Mouse (Mus musculus) spleen, postnatal 4 days (tissue): Measurements from ENCODE around the gene Pgbd5.
"Not testable (repeated sequence)": the region's sequence is repeated elsewhere in the genome, so short reads cannot be mapped to it uniquely, and the experiment has no call there.

ENCODE experiments used
- DNase-seq, 2 experiments: peaks; one replicate each; pipeline ENCODE4 v3.0.0; 2022; ENCODE audit warnings: low spot score in 2 of 2

Pgbd5 gene

DNA sequence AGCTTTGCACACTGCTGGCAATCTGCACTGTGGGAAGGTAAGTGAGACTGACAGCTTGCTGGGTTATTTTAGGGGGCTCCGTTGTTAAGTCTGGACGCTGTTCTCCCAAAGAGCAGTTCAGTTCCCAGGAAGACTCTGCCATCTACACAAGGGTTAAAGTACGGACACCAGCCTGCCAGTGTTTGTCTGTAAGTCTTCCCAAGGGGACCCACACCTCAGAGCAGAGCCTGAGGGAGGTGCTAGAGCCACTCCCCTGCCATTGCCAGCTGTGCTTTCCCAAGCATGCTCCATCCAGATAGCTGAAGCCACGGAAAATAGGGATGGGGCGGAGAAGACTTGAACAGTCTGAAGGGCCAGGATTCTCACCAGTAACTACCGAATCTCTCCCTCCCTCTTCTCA, 8.6 kb downstream of the Pgbd5 start:
- no peak for DNase-seq

DNA sequence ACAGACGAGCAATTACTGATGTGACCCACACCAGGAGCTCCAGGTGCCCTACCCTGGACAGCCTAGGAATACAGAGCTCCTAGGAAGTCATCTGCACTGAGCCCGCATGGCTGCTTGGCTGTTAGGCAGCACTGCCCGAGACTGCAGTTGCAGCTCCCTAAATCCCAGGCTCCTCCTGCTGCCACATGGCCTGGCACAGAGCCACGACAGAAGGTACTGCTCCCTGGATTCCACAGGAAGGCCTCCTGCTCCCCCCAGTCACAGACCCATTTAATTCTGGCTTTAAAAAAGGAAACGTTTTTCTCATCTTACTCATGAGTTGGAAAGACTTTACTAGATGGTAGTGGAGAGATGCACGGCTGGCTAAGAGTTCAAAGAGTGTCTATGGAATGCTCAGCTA, 10.0 kb downstream of the Pgbd5 start:
- DNase-seq: no peak

DNA sequence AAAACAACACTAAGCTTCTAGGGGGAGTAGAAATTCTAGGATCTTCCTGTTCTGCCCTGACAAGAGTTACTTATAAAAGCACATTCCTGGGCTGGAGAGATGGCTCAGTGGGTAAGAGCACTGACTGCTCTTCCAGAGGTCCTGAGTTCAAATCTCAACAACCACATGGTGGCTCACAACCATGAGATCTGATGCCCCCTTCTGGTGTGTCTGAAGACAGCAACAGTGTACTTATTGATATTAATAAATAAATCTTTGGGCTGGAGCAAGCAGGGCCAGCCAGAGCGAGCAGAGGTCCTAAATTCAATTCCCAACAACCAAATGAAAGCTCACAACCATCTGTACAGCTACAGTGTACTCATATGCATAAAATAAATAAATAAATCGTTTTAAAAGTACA, 10.7 kb downstream of the Pgbd5 start:
- DNase-seq: not testable (repeated sequence)

DNA sequence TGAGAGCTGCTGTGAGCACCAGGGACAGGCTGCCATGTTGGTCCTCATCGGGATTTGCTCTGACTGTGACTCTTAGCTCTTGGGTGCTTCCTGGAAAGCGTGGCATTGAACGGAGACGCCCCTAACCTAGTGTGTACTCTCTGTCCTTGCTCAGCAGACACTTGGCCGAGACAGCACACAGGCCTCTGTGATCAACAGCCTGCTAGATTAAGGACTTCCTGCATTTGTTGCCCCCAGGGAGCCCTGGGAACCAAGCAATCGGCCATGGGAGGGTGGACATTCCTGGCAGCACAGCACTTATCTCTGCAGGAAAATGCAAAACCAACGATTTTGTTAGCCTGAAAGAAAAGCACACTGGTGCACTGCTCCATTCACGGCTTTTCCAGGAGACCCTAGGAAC, 18.0 kb downstream of the Pgbd5 start:
- no peak for DNase-seq

DNA sequence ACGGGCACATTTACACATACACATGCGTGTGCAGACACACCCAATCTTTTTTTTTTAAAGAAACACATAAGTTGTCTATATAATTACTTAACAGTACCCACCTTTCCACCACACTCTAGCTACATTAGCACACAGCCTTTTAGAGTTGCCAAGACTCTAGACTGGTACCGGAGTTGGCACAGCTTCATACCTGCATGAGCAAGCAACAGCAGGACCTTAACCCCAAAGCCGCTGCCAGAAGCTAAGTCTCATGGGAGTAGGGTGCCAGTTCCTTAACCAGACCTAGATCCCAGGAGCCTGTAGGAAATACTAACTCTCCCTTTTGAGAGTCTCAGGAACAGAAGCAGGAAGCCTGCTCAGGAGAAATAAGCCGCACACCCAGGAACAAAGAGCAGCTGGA, 20.5 kb downstream of the Pgbd5 start:
- DNase-seq: no peak

DNA sequence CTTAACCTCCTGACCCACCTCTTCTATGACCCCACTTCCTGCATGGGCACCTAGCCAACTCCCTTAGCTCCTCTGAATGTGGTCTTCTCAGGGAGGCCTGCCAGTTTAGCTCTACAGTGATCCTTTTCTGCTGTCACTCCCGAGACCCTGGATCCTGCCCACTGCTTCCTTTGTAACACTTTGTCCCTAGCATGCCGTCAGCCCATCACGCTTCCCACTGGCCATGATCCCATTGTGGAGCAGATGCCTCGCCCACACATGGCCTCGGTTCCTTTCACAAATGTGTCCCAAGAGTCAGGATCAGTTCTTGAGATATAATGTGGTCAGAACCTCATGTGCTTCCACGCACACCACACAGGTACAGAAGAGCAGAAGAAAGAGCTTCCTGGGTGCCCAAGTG, 21.3 kb downstream of the Pgbd5 start:
- DNase-seq: no peak

DNA sequence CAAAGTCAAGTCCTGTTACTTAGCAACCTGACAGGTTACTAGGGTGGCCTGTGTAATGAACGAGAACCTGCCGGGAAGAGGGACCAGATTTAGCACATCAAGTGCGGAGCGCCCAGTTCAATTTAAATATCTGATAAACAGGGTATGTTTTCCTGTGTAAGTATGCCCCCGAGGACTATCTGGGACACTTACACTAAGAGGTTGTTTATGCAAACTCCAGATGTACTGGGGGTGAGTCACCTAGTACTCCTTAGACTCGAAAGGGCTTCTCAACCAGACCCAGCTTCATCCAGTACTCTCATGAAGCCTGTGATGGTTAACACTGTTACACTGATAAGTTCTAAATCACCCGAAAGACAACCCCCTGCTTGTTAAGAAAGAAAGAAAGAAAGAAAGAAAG, 22.8 kb downstream of the Pgbd5 start:
- no peak for DNase-seq

DNA sequence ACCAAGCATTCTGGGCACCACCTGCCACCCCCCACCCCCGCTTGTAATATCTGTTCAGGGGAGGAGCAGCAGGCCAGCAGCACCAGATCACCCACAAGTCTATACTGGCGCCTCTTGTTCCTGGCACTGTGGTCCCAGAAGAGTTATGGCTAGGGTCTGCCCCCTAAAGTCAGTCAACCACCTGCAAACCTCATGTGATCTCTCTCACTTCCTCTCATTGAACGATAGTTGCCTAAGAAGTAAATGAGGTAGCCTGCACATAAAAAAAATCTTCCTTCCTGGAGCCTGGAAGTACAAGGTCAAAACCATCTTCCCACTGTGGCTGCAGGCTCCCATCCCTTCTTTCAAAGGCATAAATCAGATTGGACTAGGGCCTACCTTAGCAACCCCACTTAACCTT, 23.7 kb downstream of the Pgbd5 start:
- no peak for DNase-seq

DNA sequence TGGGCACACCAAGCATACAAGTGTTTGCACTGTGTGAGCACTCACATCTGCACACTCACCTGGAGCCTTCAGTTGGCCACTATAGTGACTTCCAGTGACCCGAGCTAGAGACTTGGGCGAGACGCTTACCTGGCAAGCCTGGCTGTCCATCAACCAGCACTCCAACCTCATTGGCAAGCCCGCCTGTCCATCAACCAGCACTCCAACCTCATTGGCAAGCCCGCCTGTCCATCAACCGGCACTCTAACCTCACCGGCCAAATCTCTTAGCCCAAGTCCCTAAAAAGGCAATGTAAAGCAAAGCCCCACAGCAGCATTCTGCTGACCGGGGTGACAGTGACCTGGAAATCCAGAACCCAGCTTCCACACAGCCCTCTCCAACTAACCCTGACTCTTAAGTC, 24.5 kb downstream of the Pgbd5 start:
- DNase-seq: peak in 1 of 2 experiments; percentile 22

DNA sequence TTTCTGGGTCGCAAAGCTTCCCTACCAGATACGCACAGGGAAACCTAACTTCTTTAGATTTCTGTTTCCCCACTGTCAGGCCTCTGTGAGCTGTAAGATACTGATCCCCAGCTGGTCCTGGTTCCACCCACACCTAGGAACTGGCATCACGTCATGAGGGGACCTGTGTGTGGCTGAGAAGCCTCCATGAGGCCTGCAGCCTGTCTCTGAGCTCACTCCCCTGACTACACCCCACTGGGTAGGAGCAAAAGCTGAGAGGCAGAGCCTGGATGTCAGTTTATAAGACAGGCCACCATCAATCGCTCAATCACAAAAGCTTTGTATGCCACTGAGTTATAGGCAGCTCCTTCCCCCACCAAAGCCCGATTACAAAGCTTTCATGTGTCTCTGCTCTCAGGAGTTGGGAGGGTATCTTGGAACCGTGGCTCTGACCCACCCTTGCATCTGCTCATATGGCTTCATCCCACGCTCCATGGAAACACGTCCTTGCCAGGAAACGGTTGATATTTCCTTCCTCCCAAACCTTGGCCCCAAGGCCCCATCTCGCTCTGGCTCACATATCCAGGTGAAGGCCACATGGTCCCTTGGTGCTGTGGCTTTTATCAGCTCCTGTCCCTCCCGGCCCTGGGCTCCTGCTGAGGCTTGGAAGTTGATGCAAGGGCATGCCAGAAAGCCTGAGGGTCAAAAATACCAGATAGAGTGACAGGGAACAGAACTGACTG, 26.1 kb downstream of the Pgbd5 start:
- no peak for DNase-seq

DNA sequence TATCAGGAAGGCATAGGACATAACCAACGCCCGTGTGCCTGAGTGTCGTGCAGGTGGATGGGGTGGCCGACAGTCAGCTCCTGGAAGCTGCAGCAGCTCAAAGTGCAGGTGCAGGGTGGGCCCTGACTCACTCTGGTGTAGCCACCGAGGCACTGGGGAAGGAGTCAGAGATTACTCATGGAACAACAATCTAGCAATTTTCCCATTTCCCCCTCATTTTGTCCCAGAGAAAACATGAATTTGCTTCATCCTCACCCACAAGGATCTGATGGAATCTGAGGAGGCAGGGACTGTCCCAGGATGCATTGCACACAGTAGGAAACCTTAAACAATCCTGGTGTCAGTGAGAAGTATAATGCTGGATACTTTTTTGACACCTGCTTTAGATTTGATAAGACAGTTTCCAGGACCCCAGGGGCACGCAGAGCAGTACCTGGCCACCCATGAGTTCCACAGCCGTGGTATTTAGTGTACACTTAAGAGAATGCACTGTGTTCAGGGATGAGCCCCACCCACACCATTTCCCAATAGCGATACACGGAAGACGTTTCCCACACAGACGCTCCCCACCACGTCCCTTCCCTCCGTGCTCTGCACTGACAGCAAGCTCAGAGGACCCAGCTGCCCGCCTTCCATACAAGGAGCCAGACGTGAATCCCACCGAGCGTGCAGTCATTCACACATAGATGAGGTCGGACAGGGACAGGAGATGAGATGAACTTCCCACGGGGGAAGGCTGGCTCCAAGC, 26.8 kb downstream of the Pgbd5 start:
- DNase-seq: no peak

DNA sequence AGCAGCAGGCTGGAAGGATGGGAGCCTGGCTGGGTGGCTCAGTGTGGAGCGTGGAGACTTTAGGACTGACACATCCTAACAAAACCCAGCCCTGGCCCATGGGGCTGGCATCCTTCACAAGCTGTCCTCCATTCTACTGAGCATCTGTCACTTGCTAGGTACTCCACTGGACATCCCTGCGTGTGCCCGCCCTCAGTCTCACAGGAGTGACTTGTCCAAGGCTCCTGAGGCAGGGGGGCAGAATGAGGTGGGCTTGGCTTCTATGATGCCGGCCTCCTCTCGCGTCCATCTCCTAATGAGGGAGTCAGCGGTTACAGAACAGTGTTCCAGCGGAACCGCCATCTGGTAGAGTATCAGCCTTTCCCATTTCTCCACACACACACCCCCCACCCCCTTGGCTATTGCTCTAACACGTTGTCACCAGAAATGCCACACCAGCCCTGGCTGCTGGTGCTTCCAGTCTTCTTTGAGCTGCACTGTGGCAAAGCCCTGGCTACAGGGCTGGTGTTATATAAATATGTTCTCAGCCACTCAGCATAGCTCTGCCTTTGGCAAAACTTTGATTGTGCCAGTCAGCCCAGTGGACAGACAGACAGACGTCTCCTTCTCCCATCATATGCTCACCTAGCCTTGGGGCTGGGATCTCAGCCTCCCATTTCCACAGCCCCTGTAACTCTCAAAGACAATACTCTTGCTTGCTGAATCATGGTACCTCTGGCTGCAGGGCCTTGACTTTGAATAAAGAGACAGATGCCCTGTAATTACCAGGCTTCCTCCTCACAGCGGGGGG, 34.8 kb downstream of the Pgbd5 start:
- DNase-seq: no peak

DNA sequence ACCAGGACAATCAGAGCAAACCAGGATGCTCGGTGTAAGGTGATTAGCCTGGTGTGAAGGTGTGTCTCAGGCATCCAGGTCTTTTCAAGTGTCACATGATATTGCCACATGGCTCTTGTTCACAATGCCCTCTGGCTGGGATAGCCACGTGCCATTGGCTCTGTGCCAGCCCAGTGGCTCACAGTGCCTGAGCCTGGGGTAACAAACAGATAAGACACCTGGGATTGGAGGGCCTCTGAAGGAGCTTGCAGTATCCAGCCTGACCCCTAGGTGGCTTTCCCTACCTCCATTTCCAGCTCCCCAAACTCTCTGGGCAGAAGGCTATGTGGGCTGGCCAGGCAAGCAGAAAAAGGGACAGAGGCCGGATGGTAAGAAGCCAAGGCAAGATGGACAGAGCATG, 35.6 kb downstream of the Pgbd5 start:
- DNase-seq: no peak

DNA sequence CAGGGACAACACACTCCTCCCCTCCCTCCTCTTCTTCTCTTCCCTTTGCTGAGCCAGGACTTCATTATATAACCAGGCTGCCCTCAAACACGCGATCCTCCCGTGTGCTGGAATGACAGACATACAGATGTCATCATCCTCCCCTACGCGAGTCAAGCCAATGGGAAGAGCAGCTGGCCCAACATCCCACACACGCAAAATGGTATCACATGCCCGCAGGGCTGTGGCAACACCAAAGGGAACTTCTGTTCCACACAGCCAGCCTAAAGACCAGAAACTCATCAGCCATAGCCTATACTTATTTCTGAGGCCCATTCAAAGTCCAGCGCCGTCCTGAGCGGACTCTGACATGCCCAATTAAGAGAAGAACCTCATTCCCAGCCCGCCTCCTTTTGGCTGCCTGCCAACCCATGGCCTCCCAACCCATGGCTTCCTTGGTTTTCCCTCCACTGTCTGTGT, 40.0 kb downstream of the Pgbd5 start:
- DNase-seq: no peak

DNA sequence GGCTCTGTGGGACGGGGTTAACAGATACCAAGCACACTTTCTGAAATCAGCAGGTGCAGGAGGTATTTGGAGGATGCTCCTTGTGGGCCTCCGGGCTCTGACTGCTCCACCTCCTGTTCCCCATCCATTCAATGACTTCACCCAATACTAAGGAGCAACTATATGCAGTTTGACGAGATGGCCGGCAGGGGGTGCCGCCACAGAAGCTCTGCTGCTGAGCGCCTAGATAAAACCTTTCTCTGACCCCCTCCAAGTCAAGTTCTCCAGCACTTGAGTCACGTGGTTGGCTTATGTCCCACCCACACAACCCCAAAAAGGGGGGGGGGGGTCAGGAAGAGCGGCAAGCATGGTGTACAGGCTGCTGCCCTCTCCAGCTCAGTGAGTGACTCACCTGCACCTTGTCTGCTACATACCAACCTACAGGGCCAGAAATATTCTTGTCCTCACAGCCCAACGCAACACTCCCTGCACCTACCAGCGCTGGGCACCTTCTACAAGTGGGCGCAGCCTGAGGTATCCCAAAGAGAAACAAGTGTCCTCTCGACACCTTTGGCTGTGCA, 40.5 kb downstream of the Pgbd5 start:
- no peak for DNase-seq

DNA sequence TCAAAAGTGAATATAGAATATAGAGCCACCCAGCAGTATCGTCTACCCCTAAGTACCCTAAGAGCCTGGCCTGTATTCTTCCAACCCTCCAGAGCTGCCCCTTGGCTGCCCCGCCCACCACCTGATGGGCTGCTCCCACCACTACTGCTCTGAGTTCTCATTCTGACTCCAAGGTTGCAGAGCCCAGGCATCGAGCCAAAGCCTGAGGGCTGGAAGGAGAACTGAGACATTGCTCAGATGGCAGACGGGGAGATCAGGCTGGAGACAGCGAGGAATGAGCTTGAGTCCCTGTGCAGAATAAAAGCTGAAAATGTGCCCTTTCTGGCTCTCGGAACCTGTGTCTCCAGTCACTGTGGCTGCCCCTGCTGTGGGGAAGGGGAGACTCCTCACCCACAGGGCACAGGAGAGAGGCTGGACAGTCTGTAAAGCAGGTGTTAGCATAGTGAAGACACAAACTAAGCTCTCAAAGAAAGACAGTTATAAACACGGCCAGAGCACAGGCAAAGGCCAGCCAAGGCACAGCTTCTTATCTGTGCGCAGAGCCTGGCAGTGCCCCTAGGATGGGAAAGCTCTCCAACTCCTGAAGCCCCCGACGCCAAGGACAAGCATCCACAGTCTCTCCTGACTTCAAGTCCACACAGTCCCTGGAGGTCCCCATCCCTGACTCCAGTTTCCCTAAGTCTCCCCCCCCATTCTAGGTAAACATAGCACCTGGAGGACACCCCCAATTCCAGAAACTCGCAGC, 42.0 kb downstream of the Pgbd5 start:
- no peak for DNase-seq

DNA sequence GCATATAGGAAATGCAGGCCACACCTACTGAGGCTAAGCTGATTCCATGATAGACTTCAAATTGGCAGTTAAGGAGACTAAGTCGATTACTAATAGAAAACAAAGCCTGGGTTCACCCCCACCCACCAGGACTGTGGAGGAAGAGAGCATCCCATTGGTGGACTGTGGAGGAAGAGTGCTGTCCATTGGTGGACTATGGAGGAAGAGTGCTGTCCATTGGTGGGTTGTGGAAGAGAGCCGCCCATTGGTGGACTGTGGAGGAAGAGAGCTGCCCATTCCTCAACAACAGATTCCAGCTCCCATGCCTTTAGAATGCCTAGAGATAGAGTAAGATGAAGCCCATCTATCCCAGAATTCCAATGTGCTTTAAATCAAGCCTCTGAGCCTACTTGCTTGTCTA, 42.9 kb downstream of the Pgbd5 start:
- DNase-seq: no peak

DNA sequence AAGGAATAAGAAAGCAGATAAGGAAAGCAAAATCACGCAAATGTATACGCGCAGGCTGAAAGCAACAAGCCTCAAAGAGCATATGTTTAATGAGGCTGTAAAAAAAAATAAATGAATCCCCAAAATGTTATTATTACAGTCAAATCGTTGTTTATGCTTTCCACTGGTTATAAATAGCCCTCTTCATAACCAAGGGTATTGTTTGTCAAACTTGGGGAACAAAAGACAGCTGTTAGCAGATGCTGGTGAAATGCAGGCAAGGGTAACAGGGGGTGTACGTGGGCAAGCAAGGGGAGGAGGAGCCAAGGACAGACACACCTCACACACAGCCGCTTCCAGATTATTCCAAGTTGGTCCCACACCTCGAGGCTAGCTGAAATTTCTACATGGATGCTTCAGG, 44.1 kb downstream of the Pgbd5 start:
- no peak for DNase-seq

DNA sequence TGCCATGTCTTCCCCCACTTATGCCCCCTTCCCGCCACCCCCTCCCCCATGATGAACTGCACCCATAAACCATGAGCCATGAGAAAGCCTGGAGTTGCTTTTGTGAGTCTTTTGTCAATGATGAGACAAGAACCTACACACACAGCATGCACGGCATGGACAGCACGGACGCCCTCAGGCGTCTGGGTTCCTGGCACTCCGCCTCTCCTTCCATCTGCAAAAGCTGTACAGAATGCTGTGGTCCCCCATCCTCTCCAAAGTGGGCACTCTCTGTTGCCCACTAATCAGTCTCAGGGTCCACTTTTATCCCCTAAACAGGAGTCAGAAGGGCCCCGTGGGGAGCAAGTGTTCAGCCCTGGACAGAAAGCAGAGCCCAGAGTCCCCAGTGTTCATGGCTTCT, 44.5 kb downstream of the Pgbd5 start:
- no peak for DNase-seq

DNA sequence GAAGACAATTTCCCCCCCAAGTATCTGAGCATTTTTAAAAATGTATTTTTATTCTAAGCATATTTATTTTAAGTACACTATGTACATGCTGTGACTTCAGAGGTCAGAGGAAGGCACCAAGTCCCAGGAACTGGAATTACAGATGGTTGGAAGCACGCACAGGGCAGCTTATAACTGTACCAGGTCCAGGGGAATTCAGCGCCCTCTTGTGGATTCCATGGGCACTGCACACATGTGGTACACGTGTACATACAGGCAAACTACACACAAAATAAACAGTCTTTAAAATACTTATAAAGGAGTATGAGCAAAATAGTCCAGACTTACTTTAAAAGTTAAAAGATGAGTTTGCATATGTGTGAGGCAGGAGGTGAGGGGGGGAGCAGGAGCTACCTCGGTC, 45.5 kb downstream of the Pgbd5 start:
- DNase-seq: no peak

DNA sequence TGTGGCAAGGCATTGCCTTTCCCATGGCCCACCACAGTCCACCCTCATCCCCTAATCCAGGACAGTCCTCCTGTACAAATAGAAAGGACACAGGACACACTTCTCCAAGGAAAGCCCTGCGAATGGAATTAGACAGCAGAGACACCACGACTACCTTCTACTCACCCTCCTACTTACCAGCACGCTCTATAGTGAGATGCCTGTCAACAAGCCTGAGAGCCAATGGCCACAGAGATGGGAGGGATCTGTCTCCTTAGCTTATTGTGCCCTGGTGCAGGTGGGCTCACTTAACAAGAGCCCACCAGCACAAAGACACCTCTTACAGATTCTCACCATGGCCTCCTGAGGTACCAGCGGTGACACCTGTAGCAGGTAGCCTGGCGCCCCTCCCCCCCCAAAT, 46.4 kb downstream of the Pgbd5 start:
- no peak for DNase-seq
